Mouse (Mus musculus): ENCODE results near the gene Chd3.

- no peak for TF ChIP-seq CTCF (IDR thresholded peaks at IDR 0.05; ENCODE audit: low read depth, low read length)
- TF ChIP-seq POLR2A (IDR thresholded peaks at IDR 0.05; ENCODE audit: borderline replicate concordance, low read depth, low read length), result no peak
Observed at GRCm38 (mm10) chr11:69367616-69368355, 1.4 kb downstream of the Chd3 start.
